Mouse (Mus musculus) layer of hippocampus, adult 2 months (tissue): ENCODE measurements at regions not wholly inside any gene's neighbourhood (a gene's known extent, or its start where the extent isn't known, plus 50 kb on each side); places are given as distances from the start of the nearest gene placed in this dataset.

Source experiments
- DNase-seq, 2 experiments: peaks; one replicate each; pipeline ENCODE4 v3.0.0; 2022; ENCODE audit warnings: low spot score in 2 of 2
- H3K27ac ChIP-seq: fragments of 200-600 bp; 2 replicates; pipeline ENCODE4 v1.8.1; 2022
- H3K4me3 ChIP-seq: fragments of 200-600 bp; 2 replicates; pipeline ENCODE4 v1.8.1; 2022; ENCODE audit warnings: mild to moderate bottlenecking
- CTCF ChIP-seq: fragments of 200-600 bp; conservative IDR thresholded peaks from 2 replicates; pipeline ENCODE4 v1.8.1; 2022; ENCODE audit warnings: antibody characterized with exemption, mild to moderate bottlenecking, moderate library complexity

DNA sequence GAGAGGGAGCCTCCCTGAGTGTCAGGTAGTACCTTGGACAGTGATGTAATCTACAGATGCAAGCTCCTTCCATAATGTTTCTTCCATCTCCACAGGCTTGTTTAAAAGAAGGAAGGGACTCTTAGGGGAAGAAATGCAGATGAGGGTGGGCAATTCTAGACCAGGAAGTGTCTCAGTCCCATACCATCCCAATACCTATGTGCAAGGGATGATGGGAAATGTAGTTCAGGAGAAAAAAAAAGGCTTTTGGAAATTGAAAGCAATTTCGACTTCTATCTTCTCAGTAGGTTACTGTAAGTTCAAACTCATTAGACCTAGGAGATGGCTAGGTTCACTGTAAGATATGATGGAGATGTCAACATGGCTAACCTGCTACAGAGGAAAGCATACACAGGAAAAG lies 68.3 kb downstream of the Cd83 start:
- no peak for TF ChIP-seq CTCF
- DNase-seq: no peak
- Histone ChIP-seq H3K4me3 (no peak overlapping the region), H3K27ac (no peak overlapping the region)

DNA sequence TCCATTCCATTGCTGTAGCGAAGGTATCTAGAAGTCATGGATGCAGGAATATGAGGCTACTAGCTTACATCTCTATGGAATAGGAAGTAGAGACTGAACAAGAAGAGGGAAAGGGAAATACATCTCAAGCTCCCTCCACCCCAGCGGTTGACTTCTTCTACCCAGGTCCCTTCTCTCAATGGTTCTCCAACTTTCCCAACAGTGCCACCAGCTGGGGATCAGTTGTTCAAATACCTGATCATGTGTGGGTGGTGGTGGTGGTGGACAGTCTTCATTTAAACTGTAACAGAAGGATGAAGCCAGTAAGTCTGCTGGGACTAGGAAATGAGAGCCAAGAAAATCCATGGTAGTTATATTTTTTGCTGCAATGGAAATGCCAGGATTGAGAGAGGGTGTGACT lies 70.4 kb downstream of the Cd83 start:
- no peak overlapping the region for H3K4me3 ChIP-seq
- no peak for DNase-seq
- no peak for TF ChIP-seq CTCF
- no peak overlapping the region for H3K27ac ChIP-seq

DNA sequence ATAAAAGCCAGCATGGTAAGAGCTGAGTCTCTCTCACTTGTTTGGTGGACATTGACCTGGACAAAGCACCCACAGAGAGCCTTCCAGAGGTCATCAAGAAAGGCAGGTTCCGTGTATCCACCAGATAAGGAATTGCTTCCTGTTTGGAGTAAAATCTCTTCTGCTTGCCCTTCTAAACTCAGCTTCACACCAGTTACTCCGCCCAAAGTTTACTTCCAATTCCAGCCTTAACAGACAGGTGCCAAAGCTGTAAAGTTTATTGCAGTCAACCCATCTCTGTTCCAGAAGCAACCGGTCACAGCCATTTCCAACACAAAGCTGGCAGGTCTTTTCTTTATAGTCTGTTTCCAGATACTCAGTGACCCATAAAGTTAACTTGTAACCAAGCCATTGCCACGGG lies 76.4 kb downstream of the Cd83 start:
- no peak for DNase-seq
- no peak overlapping the region for H3K27ac ChIP-seq
- no peak overlapping the region for H3K4me3 ChIP-seq
- TF ChIP-seq CTCF: no peak

DNA sequence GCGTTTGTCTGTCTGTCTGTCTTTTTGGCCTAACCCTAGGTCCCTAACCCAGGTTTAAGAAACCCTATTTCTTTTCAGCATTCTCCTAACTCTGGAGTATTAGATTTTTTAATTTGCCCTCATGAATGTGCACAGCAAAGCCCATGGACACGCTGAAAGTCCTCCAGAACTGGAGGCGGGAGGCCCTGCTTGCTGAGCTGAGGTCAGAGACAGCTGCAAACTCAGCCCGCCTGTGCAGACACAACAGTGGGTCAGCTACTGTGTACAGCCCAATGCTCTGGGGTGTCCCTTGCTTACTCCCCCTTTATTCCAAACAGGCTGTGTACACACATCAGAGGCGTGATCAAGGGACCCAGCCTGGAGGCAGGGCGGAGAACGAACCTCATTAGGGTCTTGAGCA lies 76.8 kb downstream of the Cd83 start:
- no peak for TF ChIP-seq CTCF
- no peak overlapping the region for H3K4me3 ChIP-seq
- no peak for DNase-seq
- H3K27ac ChIP-seq: no peak overlapping the region

DNA sequence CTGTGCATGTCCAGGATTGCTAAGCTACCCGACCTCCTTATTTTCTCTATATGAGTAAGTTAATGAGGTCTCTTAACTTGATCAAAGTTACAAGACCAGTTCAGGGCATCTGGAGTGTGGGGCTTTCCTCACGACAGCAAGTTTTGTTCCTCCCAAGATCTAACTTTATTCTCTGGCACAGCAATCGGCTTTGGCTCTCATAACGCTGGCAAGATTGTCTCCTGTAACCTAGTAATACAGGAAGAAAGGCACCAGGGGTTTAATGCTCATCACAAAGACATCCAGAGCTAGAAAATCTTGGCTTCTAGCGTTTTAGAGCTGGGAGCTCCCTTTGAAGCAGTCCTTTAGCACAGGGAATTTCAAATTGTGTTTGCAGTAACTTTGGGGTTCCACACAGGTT lies 77.5 kb downstream of the Cd83 start:
- TF ChIP-seq CTCF: no peak
- DNase-seq: no peak
- Histone ChIP-seq H3K27ac (no peak overlapping the region), H3K4me3 (no peak overlapping the region)

DNA sequence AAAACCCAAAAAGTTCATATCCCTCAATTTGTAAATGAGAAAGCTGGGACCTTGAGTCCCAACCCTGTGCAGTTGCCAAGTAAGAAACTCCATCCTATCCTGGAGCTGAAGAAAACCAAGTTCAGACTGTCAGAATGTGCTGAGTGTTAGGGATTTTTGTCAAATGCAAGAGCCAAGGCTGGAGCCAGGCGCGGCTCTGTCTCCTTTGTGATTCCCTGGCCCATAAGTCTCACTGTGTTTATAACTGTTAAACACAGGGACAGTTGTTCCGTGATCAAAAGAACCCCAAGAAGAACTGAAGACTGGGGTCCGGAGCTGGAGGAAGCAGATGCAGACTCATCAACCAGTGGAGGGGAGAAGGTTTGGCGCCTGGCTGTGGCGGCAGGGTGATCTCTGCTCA lies 78.0 kb downstream of the Cd83 start:
- no peak for TF ChIP-seq CTCF

DNA sequence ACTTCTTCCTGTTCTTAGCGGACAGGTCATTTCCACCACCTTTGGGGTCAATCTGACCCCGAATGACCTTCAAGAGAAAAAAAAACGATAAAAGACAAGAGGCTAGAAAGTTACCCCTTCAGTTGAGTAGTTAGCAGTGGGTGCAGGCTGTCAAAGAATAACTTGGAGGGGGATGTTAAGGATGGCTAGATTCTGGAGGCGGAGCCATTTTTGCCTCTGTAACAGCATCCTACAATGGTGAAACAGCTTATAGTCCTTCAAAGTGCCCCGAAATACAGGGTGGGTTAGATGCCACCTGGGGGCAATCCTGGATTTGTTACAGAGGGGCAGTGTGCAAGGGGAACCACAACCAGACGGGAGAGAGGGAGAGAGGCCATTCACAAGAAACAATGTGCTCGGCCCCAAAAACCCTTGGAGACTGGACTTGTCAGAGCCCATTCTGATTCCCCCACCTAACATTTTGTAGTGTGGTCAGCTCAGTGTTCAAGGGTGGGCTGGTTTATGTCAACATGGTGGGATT lies 79.1 kb downstream of the Cd83 start:
- Histone ChIP-seq H3K27ac (no peak overlapping the region), H3K4me3 (no peak overlapping the region)
- DNase-seq: no peak
- TF ChIP-seq CTCF: no peak

More for the DNA sequence above, 78.0 kb downstream of the Cd83 start:
- Histone ChIP-seq H3K4me3 (no peak overlapping the region), H3K27ac (no peak overlapping the region)
- no peak for DNase-seq

DNA sequence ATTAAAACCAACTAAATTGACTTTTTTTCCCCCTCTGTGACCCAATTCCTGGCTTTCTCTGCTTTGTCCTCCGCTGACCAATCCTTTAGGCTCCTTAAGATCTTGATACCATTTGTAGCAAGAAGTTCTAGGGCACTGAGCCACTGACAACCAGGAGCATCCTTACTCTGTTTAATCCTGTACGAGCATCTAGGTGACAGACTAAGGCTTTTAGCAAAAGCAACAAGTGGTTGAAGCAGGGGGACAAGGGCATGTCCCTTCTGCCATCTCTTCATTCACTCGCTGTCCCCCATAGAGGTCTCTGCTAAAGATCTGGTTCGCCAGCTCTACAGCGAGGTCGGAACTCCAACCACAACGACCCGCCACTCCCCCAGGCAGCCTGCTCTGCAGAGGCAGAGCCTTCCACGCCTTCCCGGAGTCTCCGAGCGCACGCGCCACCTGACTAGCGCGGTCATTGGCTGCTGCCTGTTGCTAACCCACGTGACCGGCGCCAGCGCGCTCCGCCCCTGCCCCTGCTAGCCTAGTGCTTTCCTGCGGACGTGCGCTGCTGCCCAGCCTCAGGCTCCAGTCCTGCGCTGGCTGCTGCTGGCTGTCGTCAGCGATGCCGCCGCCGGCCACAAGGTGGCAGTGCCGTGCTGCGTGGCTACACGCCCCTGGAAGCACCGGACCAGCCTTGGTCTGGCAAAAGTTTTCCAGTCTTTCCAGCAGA lies 79.7 kb downstream of the Cd83 start:
- H3K4me3 ChIP-seq: peak overlapping the region; percentile 54
- DNase-seq: peak; percentile 95 to 98
- peak overlapping the region; percentile 43; the same call in 1 of the 2 replicates for H3K27ac ChIP-seq
- TF ChIP-seq CTCF: peak; percentile 97

DNA sequence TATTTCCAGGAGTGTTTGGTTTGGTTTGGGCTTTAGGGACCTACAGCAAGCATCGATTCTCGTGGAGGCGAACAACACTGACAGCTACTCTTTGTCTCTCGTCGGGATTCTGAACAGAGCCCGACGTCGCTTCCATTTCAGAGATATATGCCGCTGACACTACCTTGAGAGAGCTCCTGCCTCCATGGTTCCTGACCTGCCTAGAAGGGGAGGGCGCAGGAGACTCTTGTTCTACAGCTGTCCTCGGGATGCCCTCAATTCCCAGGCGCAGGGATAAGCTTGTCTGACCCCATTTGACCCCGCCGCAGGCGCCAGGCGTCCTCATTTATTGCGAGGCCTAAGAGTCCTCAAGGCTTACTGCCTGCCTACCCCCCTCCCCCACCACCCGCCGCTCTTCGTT lies 80.5 kb downstream of the Cd83 start:
- peak in 1 of 2 experiments; percentile 12 for DNase-seq
- no peak for TF ChIP-seq CTCF
- peak overlapping the region; percentile 21; the same call in 1 of the 2 replicates for H3K27ac ChIP-seq
- peak overlapping the region; percentile 54 for H3K4me3 ChIP-seq

DNA sequence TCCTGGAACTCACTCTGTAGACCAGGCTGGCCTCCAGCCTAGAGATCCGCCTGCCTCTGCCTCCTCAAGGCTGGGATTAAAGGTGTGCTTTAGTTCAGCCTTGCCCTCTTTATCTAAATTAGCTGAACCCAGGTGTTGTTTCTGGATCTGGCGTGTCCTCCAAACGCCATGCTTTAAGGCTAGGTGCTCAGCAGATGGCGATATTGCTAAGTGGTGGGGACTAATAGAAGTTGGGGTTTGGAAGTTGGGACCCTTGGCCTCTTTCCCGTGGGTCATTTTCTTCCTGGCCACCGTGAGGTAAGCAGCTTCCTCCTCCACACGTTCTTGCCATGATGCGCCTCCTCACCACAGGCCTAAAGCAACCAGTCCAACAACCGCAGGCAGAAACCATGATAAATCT lies 91.3 kb downstream of the Cd83 start:
- TF ChIP-seq CTCF: peak; percentile 62
- DNase-seq: no peak
- Histone ChIP-seq H3K4me3 (no peak overlapping the region), H3K27ac (no peak overlapping the region)

DNA sequence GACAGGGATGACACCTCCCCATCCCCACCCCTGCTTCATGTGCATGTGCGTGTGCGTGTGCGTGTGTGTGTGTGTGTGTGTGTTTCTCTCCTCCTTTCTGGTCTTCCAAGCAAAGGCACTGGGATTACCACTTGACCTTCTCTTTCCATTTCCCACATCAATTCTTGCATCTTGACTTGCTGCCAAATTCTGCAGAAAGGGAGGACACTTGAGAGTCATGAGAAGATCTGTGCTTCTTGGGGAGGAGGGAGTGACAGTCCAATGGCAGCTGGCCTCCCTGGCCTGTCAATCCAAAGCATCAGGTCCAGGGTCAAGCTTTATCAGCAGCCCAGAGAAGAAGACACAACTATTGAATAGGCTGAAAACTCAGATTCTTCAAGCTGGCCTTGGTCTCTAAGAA lies 102.7 kb downstream of the Cd83 start:
- Histone ChIP-seq H3K4me3 (no peak overlapping the region), H3K27ac (no peak overlapping the region)
- TF ChIP-seq CTCF: no peak
- DNase-seq: no peak

DNA sequence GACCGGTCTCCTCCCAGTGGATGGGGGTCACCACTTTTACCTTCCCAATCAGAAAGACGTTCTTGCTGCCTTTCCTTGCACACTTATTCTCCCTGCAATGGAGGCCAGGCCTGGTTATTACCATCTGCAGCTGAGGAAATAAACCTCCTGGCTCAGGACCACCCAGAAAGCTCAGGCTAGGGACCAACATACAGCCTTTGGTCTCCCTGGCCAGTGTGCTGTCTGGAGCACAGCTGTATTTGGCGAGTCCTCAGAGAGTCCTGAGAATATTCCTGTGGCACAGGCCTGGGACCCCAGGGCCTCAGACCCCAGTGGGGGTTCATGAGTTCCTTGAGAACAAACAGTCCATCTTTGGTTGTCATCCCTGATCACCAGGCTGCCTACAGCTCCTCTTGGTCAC lies 107.4 kb downstream of the Cd83 start:
- no peak for TF ChIP-seq CTCF
- no peak for DNase-seq
- Histone ChIP-seq H3K4me3 (no peak overlapping the region), H3K27ac (no peak overlapping the region)

DNA sequence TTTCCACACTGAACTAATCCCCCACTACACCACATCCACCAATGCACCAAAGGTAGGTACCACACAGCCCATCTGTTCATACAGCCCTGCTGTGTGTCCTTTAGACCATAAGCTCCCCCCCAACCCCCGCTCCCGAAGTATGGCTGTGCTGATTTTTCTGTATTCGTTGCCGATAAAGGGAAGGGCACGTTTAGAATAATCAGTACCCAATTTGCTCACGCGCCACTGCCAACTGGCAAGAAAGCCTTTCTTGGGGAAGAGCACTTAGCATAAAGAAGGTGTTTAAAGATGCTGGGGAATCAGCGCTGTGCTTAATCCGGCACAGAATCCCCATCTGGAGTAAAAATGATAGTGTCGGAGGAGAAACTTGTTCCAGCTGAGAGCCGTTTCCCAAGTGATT lies 111.4 kb downstream of the Cd83 start:
- no peak overlapping the region for H3K4me3 ChIP-seq
- TF ChIP-seq CTCF: no peak
- no peak overlapping the region for H3K27ac ChIP-seq
- DNase-seq: peak in 1 of 2 experiments; percentile 24

DNA sequence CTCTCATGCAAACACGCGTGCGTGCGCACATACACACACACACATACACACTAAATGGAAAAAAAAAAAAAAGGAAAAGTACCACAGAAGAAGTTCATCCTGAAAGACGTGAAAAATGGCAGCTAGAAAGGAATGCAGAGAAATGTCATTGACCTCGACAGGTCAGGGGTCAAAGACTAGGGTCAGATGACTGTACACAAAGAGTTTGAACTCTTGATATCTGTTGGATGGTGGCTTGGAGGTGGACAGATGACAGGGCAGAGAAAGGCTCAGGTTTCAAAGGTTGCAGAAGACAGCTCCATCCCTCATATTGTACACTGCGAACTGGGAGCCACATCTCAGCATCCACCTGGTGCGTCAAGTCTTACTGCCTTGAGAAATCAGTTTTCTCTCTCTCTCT lies 112.5 kb downstream of the Cd83 start:
- H3K27ac ChIP-seq: no peak overlapping the region
- DNase-seq: no peak
- TF ChIP-seq CTCF: no peak
- no peak overlapping the region for H3K4me3 ChIP-seq
